Mouse (Mus musculus): ENCODE results near the gene Vmn2r97. TPM values are rescaled to one million over a fixed set of nuclear protein-coding genes. Genes with fewer than 3 reads are reported as not detected.
"Not testable (repeated sequence)": the region's sequence is repeated elsewhere in the genome, so short reads cannot be mapped to it uniquely, and the experiment has no call there.

Gene Vmn2r97
- polyA plus RNA-seq (2015; fragmentation: Nextera tagmentation; extraction: Ambion mirVana), result 0.04 TPM in 1 of 2 replicates, not detected in the other

DNA sequence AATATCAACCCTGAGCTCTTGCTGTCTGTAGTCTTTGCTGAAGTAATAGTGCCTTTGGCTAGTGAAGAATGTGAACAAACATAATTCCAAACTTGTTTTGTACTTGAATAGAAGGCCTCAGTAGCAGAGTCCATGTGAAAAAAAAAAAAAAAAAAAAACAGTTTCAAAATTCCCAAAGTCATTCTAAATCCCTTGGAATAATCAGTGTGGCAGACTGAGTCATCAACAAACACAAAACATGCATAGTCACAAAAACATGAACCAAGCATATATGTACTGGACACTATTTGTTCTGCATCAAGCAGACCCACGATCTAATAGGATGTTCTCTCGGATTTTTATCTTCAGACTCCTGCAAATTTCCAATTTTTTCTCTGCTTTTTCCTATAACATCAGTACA lies at the start of gene Vmn2r97:
Vmn2r97 (plus strand) TSS at position 301 of the 400 bp plus-strand sequence.
- not testable (repeated sequence) for H3K4me1 ChIP-seq (ENCODE audit: insufficient read depth, low read depth, low read length); H3K27ac ChIP-seq (ENCODE audit: low read length); H3K9ac ChIP-seq (replicated peaks; ENCODE audit: low read depth); H3K27me3 ChIP-seq (replicated peaks; ENCODE audit: insufficient read depth, low read length); H3K9me3 ChIP-seq (ENCODE audit: low read length); ATAC-seq; DNase-seq (ENCODE audit: low spot score); H3K4me3 ChIP-seq (ENCODE audit: low read depth, low read length); H3K4me2 ChIP-seq (replicated peaks; ENCODE audit: low read depth, low read length); H3K36me3 ChIP-seq (ENCODE audit: insufficient read depth, low read length)
- 64% methylated on average over 2 of the region's 2 CpGs for WGBS

DNA sequence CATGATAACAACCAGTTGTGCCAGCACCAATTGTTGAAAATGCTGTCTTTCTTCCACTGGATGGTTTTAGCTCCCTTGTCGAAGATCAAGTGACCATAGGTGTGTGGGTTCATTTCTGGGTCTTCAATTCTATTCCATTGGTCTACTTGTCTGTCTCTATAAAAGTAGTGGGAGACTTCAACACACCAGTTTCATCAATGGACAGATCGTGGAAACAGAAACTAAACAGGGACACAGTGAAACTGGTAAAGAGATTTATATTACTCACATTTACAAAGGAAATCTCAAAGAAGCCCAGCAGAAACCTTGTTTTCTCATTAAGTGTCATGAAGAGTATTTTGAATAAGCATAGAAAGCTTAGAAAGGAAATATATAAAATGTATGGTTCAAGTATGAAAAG lies 31.7 kb upstream of the Vmn2r97 start:
- not testable (repeated sequence) for H3K27ac ChIP-seq (ENCODE audit: low read length); H3K36me3 ChIP-seq (ENCODE audit: insufficient read depth, low read length); H3K9ac ChIP-seq (replicated peaks; ENCODE audit: low read depth); H3K4me3 ChIP-seq (ENCODE audit: low read depth, low read length); H3K4me2 ChIP-seq (replicated peaks; ENCODE audit: low read depth, low read length); DNase-seq (ENCODE audit: low spot score); H3K27me3 ChIP-seq (replicated peaks; ENCODE audit: insufficient read depth, low read length); H3K4me1 ChIP-seq (ENCODE audit: insufficient read depth, low read depth, low read length); ATAC-seq; H3K9me3 ChIP-seq (ENCODE audit: low read length)
- WGBS, result 62% methylated on average over 2 of the region's 2 CpGs

GRCm38 (mm10) chr17:18889745-18890329 lies 24.3 kb upstream of the Vmn2r97 start:
- H3K4me2 ChIP-seq (replicated peaks; ENCODE audit: low read depth, low read length), result no peak overlapping the region
- no peak for DNase-seq (ENCODE audit: low spot score)
- H3K27me3 ChIP-seq (replicated peaks; ENCODE audit: insufficient read depth, low read length), result no peaks in the 10 kb centered on the region
- H3K27ac ChIP-seq (ENCODE audit: low read length), result no peak overlapping the region
- H3K4me3 ChIP-seq (ENCODE audit: low read depth, low read length), result no peak overlapping the region
- no peaks in the 10 kb centered on the region for H3K4me1 ChIP-seq (ENCODE audit: insufficient read depth, low read depth, low read length)
- H3K9ac ChIP-seq (replicated peaks; ENCODE audit: low read depth), result no peak overlapping the region
- TF ChIP-seq EP300 (IDR thresholded peaks at IDR 0.05) (no peak), CTCF (IDR thresholded peaks at IDR 0.05) (no peak)
- H3K9me3 ChIP-seq (ENCODE audit: low read length), result no peaks in the 10 kb centered on the region
- no peaks in the 10 kb centered on the region for H3K36me3 ChIP-seq (ENCODE audit: insufficient read depth, low read length)
- no peak for ATAC-seq
- 77% methylated on average over 6 of the region's 6 CpGs for WGBS

DNA sequence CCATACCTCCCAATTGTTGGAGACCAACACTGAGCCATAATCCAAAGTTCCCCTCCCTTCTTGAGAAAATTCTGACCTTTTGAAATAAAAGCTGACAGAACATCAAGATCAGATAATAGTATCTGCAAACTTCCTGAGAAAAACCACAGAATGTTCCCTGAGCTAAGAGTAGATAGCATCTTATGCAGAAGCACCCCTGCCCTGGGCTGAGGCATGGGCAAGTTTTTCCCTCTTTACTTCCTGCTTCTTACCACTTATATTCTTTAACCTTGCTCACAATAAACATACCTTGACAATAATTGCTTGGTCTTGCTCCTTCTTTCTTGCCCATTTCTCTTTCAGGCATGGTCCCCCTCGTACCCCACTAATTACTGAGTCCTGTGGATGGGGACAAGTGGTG lies 43.7 kb downstream of the Vmn2r97 start:
- not testable (repeated sequence) for H3K27me3 ChIP-seq (replicated peaks; ENCODE audit: insufficient read depth, low read length); H3K9ac ChIP-seq (replicated peaks; ENCODE audit: low read depth); ATAC-seq; H3K4me2 ChIP-seq (replicated peaks; ENCODE audit: low read depth, low read length); H3K9me3 ChIP-seq (ENCODE audit: low read length); H3K4me3 ChIP-seq (ENCODE audit: low read depth, low read length); H3K36me3 ChIP-seq (ENCODE audit: insufficient read depth, low read length); H3K27ac ChIP-seq (ENCODE audit: low read length); H3K4me1 ChIP-seq (ENCODE audit: insufficient read depth, low read depth, low read length); DNase-seq (ENCODE audit: low spot score)
- 89% methylated on average over 1 of the region's 1 CpGs for WGBS

DNA sequence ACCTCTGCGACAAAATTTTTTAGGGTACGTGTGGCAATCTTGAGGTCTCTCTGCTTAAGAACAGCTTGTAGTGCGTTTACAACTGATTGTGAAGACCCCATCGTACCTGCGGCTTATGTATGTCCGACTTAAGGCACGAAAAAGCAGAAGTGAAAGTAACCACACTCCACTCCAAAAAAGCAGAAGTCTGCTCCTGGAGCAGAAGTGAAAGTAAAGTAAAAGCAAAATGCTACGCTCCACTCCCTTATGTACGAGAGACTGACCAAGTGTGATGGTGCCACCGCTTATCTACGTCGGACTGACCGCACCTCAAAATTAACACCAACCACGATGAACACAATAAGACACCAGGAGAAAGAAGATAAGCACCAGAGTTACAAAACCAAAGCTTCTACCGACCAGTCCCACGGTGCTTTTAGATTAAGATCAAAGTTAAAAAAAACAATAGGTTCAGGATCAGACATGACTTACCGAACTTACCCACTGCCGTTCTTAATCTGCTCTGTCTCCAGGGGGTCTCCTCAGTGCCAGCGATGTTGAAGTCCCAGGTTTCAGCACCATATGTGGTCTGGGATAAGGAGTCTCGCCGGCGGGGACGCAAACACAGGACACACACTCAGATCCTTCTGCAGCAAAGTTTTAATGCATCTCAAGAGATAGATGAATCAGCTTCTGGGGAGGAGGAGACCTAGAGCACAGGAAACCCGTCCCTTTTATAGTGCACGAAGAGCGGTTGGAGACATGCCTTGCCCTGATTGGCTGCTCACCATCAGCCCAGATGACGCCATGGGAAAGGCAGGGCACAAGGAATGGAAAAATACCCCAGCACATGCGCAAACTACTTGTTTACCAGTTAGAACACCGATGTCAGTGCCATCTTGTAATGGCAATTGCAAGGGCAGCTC lies 54.5 kb downstream of the Vmn2r97 start:
- ATAC-seq (no peak), DNase-seq (ENCODE audit: low spot score) (no peak)
- no peak overlapping the region for H3K27ac ChIP-seq (ENCODE audit: low read length)
- TF ChIP-seq CTCF (IDR thresholded peaks at IDR 0.05), result no peak
- TF ChIP-seq EP300 (IDR thresholded peaks at IDR 0.05), result no peak
- no peaks in the 10 kb centered on the region for H3K4me1 ChIP-seq (ENCODE audit: insufficient read depth, low read depth, low read length)
- no peaks in the 10 kb centered on the region for H3K9me3 ChIP-seq (ENCODE audit: low read length)
- H3K4me2 ChIP-seq (replicated peaks; ENCODE audit: low read depth, low read length), result no peak overlapping the region
- no peaks in the 10 kb centered on the region for H3K36me3 ChIP-seq (ENCODE audit: insufficient read depth, low read length)
- no peaks in the 10 kb centered on the region for H3K27me3 ChIP-seq (replicated peaks; ENCODE audit: insufficient read depth, low read length)
- no peak overlapping the region for H3K4me3 ChIP-seq (ENCODE audit: low read depth, low read length)
- WGBS, result 82% methylated on average over 29 of the region's 29 CpGs
- H3K9ac ChIP-seq (replicated peaks; ENCODE audit: low read depth), result no peak overlapping the region

Other genes with a start within 250 kb of the Vmn2r97 start
- not detected in 2 replicates for gene Vmn2r98, start 139.2 kb downstream of the Vmn2r97 start, polyA plus RNA-seq (2015; fragmentation: Nextera tagmentation; extraction: Ambion mirVana)